Mouse (Mus musculus): ENCODE measurements around the gene Gm9918.

Gm9918 gene

GRCm38 (mm10) chr15:102245461-102245881, 24.9 kb upstream of the Gm9918 start:
- no peak for DNase-seq (ENCODE audit: low read depth, low spot score)

DNA sequence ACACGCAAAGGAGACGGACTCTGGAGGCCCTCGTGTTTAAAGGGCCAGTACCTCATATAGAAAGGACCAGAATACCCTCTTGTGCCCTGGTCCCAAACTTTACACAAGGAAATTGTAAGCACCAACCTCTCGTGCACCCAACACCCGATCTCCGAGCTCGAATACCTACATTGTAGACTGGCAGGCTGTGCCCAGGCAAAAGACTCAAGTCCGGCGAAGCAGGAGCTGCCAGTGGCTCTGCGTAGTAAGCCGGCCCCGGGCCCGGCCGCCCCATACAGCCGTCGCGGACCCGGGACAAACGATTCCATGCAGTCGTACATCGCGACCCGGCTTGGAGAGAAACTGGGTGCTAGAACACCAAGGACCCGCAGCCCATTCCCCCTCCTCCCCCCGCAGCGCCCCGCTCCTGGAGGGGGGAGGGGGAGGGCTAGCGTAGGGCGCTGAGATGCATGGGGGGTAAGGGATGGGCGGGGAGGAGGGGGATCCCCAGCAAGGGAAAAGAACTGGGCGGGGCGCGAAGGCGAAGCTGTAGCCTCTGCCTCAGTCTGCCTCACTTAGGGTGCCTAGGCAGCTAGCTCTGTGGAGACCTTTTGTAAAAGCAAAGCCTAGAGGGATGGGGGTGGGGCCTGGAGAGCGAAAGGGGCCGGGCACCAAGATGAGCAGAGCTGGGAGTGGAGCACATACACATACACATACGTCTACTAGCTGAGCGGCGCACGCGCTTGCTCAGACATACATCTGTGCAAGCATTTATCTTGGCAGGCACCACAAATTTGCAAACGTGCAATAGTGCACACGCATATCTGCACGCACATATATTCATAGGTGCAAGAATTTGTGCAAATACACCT, 24.2 kb upstream of the Gm9918 start:
- peak; percentile 78 for DNase-seq (ENCODE audit: low read depth, low spot score)

GRCm38 (mm10) chr15:102246866-102247251, 23.5 kb upstream of the Gm9918 start:
- DNase-seq (ENCODE audit: low read depth, low spot score) = peak; percentile 96

DNA sequence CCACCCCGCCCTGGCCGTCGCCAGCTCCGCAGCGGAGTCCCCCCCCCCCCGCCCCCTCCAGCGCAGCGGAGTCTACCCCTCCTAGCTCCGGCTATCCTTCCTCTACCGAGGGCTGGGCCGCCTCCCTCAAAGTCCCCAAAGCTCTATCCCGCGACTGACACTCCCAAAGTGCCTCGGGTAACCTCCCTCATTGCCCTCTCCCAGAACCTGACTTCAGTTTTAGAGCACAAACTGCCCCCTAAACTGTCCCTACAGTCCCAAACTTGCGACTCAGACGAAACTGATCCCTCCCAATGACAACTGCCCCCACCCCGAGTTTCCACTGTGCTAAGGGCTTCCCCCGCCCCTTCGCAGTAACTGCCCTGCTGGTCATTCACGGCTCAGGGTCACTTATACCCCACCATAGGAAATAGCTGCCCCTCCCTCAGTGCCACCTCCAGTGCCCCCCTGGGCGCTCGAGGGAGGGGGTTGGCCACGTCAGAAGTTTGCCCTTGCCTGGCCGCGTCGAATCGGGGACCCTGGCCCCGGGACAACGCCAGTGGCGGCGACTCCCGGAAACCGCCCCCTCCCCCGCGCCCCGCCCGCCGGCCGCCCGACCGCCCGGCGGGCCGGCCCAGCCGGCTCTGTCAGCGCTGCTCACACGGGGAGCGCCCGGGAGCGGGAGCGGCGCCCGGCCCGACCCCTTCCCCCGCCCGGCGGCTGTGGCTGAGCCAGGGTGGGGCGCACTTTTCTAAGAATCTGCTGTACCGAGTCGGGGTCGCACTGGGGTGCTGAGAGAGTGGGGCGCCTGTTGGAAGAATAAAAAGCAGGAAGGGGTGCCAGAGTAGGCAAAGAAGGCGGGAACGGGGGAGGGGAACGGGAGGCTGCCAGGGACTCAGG, 22.9 kb upstream of the Gm9918 start:
- DNase-seq (ENCODE audit: low read depth, low spot score) = no peak

GRCm38 (mm10) chr15:102248131-102248811, 22.1 kb upstream of the Gm9918 start:
- DNase-seq (ENCODE audit: low read depth, low spot score) = no peak

DNA sequence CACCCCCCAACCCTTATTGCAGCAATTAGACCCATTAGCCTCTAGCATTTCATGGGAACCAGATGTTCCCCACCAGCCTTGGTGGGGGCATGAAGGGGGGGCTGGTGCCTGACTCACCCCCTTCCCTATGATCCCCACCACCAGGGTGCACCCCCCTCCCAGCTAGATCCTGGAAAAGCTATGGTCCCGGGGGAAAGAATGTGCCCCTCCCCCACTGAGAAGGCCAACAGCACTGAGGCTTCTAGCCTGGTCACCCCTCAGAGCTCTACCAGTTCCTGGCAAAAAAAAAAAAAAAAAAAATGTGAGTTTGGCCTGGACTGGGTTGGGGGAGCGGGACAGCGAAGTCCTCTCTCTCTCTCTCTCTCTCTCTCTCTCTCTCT, 21.6 kb upstream of the Gm9918 start:
- DNase-seq (ENCODE audit: low read depth, low spot score) = peak; percentile 63

DNA sequence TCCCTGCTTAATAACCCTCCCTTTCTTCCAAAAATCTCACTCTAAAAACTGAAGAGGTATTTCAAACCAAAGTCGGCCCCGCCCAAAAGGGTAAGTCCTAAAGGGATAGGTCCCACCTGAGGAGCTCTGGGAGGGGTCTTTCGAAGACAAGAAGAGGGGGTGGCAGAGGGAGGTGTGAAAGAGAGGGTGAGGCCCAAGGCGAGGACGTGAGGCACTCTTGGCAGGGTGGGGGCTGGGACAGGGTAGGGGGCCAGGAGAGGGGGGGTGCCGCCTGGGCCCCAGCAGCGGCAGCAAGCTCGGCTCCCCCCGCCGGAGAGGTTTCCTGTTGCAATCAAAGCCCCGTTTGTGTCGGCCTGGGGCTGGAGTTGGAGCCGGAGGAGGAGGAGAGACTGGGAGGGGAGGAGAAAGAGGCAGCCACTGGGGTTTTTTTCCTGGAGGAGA, 21.1 kb upstream of the Gm9918 start:
- no peak for DNase-seq (ENCODE audit: low read depth, low spot score)

GRCm38 (mm10) chr15:102249967-102250366, 20.4 kb upstream of the Gm9918 start:
- DNase-seq (ENCODE audit: low read depth, low spot score) = no peak

GRCm38 (mm10) chr15:102250521-102250920, 19.8 kb upstream of the Gm9918 start:
- DNase-seq (ENCODE audit: low read depth, low spot score) = no peak

GRCm38 (mm10) chr15:102255547-102256255, 14.7 kb upstream of the Gm9918 start:
- no peak for DNase-seq (ENCODE audit: low read depth, low spot score)

DNA sequence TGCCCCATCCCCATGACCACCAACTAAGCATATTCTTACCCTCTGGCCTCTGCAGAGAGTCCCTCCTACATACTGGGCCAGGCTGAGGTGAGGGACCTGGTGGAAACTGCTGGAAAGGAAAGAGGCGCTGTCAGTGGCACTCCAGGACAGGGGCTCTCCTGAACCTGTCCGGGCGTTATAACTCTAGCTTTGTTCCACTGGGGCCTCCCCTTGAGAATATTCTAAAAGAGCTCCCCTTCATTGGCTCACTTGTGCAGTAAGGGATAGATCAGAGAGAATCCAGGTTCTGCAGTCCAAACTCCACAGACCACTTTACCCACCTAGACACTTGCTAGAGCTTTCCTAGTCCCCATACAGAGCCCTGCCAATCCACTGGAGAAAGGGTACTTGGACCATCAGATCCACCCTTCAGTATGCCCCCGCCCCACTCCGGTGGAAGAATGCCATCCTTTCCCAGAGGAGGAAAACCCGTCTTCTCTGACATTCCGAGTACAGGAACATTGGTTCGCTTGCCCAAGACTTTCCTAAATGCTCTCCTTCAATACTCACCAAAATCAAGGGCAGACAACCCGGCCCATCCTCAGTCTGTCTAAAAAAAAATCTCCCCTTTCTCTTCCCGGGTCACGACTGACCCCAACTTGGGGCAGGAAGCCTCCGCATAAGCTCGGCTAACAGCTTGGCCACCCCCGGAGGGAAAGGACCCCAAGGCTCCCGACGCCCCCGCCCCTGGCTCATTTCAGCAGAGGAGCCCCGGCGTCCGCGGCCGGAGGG, 13.7 kb upstream of the Gm9918 start:
- DNase-seq (ENCODE audit: low read depth, low spot score) = no peak

GRCm38 (mm10) chr15:102257202-102258075, 12.9 kb upstream of the Gm9918 start, which contains the start of gene Rarg:
Rarg (minus strand) TSS chr15:102257517.
- no peak for DNase-seq (ENCODE audit: low read depth, low spot score)

GRCm38 (mm10) chr15:102258076-102258470, 12.3 kb upstream of the Gm9918 start:
- no peak for DNase-seq (ENCODE audit: low read depth, low spot score)

- no peak for DNase-seq (ENCODE audit: low read depth, low spot score)
Measured at GRCm38 (mm10) chr15:102258581-102259253, 11.6 kb upstream of the Gm9918 start.

DNA sequence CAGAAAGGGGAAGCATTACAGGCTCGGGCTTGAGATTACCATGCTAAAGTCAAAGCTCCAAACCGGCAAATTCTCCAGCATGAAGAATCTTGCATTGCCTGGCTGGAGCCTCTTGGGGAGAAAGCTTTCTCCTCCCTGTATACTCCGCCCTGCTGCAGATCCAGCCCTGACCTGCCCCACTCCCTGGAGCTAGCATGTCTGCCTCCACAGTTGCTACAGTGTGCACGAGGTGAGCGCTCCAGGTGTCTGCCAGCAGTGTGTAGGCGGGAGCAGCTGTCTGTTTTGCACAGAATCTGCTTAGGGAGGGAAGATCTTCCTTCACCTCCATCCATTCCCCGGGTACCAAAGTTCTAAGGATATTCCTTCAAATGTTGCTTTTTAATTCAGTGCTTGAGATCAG, 7.8 kb upstream of the Gm9918 start:
- no peak for DNase-seq (ENCODE audit: low read depth, low spot score)

- DNase-seq (ENCODE audit: low read depth, low spot score) = no peak
Measured at GRCm38 (mm10) chr15:102263037-102263436, 7.3 kb upstream of the Gm9918 start.

DNA sequence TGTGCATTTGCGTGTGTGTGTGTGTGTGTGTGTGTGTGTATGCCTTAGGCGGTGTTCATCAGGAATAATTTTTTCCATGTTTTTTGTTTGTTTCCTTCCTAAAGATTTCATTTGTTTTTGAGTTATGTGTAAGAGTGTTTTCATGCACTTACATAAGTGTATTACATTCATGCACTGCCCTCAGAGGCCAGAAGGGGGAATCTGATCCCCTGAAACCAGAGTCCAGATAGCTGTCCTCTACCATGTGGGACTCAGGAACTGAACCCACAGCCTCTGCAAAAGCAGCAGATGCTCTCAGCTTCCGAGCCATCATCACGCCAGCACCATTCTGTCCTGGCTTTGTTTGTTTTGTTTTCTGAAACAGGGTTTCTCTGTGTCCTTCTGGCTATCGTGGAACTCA, 4.8 kb upstream of the Gm9918 start:
- DNase-seq (ENCODE audit: low read depth, low spot score) = no peak

- DNase-seq (ENCODE audit: low read depth, low spot score) = no peak
Measured at GRCm38 (mm10) chr15:102271441-102271840, 1.1 kb downstream of the Gm9918 start.

Measured in mesoderm, embryonic 11.5 days (tissue).